Mouse (Mus musculus) small intestine, adult 2 months (tissue): ENCODE measurements around the gene Nup54. TPM values are rescaled to one million over a fixed set of nuclear protein-coding genes. Genes with fewer than 3 reads are reported as not detected.

Source experiments
- H3K27ac ChIP-seq: fragments of 200-500 bp; 2 replicates; pipeline ENCODE4 v1.5.1; 2012; ENCODE audit warnings: low read depth, low read length, control low read depth, inconsistent platforms; ENCODE audit not compliant: insufficient read depth
- H3K27me3 ChIP-seq: fragments of 200-500 bp; 2 replicates; pipeline ENCODE4 v1.6.1; 2012; ENCODE audit warnings: mild to moderate bottlenecking, moderate library complexity, low read length, inconsistent platforms; ENCODE audit not compliant: control insufficient read depth, insufficient read depth
- H3K36me3 ChIP-seq: fragments of 200-500 bp; 2 replicates; pipeline ENCODE4 v1.6.1; 2012; ENCODE audit warnings: mild to moderate bottlenecking, low read length, control low read depth, inconsistent platforms; ENCODE audit not compliant: control insufficient read depth, insufficient read depth
- H3K4me1 ChIP-seq: fragments of 200-500 bp; 2 replicates; pipeline ENCODE4 v1.6.1; 2012; ENCODE audit warnings: low read length, inconsistent platforms, mixed read lengths; ENCODE audit not compliant: control insufficient read depth, insufficient read depth, insufficient read length
- H3K4me3 ChIP-seq: fragments of 200-500 bp; 2 replicates; pipeline ENCODE4 v1.5.1; 2012; ENCODE audit warnings: low read depth, mild to moderate bottlenecking, control low read depth, inconsistent platforms, low read length, moderate library complexity
- CTCF ChIP-seq: fragments of 200-500 bp; IDR thresholded peaks from 2 replicates; pipeline ENCODE4 v1.5.1; 2012; ENCODE audit warnings: low read depth, mild to moderate bottlenecking, control low read depth, inconsistent platforms, low read length, moderate library complexity, mixed read lengths; ENCODE audit not compliant: insufficient replicate concordance, insufficient read length; ENCODE audit errors: extremely low read depth
- POLR2A ChIP-seq: fragments of 200-500 bp; IDR thresholded peaks from 2 replicates; pipeline ENCODE4 v1.6.1; 2012; ENCODE audit warnings: low read depth, mild to moderate bottlenecking, control low read depth, inconsistent platforms, low read length, moderate library complexity
- WGBS: fragments of 180-500 bp; shearing (Covaris S2); methylation state at CpG from one replicate; pipeline ENCODE4 v1.1.7; 2018; 5-methylcytosine and 5-hydroxymethylcytosine counted together
- polyA plus RNA-seq: library from polyadenylated mRNA; depleted of rRNA; stranded (reverse); fragments of >200 nt; gene quantifications from 2 replicates; pipeline ENCODE4 v1.2.3, GENCODE M21; 2012; rRNA removed

The Nup54 gene
- 6.7 and 6.9 TPM in 2 replicates for polyA plus RNA-seq

- H3K4me1 ChIP-seq: no peaks in the 10 kb centered on the region; the same call in 1 of the 2 replicates
- TF ChIP-seq POLR2A (peak; percentile 91), CTCF (0 out of 2 replicates have a peak, but pooled peaks have one; percentile 10)
- peaks cover 2% of the 10 kb centered on the region; the same call in 1 of the 2 replicates for H3K36me3 ChIP-seq
- peak within 1 kb of the TSS; percentile 100 for H3K4me3 ChIP-seq
- H3K27ac ChIP-seq: peak within 1 kb of the TSS; percentile 62
- no peaks in the 10 kb centered on the region for H3K27me3 ChIP-seq
- WGBS: under 1% methylated on average over 34 of the region's 34 CpGs
Observed at GRCm38 (mm10) chr5:92435025-92435584, at the start of gene Nup54. Gene Nup54, minus strand, starts transcription at chr5:92435219.

GRCm38 (mm10) chr5:92472863-92473262, 37.8 kb upstream of the Nup54 start:
- WGBS: 84% methylated on average over 5 of the region's 5 CpGs
- TF ChIP-seq CTCF (no peak), POLR2A (no peak)
- H3K27ac ChIP-seq: no peak overlapping the region
- no peaks in the 10 kb centered on the region for H3K27me3 ChIP-seq
- peaks cover 11% of the 10 kb centered on the region for H3K36me3 ChIP-seq
- no peak overlapping the region for H3K4me3 ChIP-seq
- 0 out of 2 replicates have a peak, but pooled peaks cover 2% of the 10 kb centered on the region for H3K4me1 ChIP-seq

GRCm38 (mm10) chr5:92471531-92471930, 36.5 kb upstream of the Nup54 start:
- Histone ChIP-seq H3K27ac (no peak overlapping the region), H3K36me3 (peaks cover 11% of the 10 kb centered on the region), H3K4me3 (no peak overlapping the region), H3K27me3 (no peaks in the 10 kb centered on the region), H3K4me1 (peaks cover 8% of the 10 kb centered on the region; the same call in 1 of the 2 replicates)
- 87% methylated on average over 4 of the region's 4 CpGs for WGBS
- TF ChIP-seq CTCF (no peak), POLR2A (no peak)

- peaks cover 8% of the 10 kb centered on the region; the same call in 1 of the 2 replicates for H3K4me1 ChIP-seq
- H3K27ac ChIP-seq: no peak overlapping the region
- 85% methylated on average over 18 of the region's 18 CpGs for WGBS
- no peaks in the 10 kb centered on the region for H3K27me3 ChIP-seq
- H3K36me3 ChIP-seq: peaks cover 8% of the 10 kb centered on the region
- no peak overlapping the region for H3K4me3 ChIP-seq
- TF ChIP-seq CTCF: no peak
- TF ChIP-seq POLR2A: no peak
Observed at GRCm38 (mm10) chr5:92469201-92470130, 34.4 kb upstream of the Nup54 start.

GRCm38 (mm10) chr5:92468234-92468633, 33.2 kb upstream of the Nup54 start:
- Histone ChIP-seq H3K27ac (no peak overlapping the region), H3K4me3 (no peak overlapping the region), H3K4me1 (peaks cover 8% of the 10 kb centered on the region; the same call in 1 of the 2 replicates), H3K27me3 (no peaks in the 10 kb centered on the region), H3K36me3 (peaks cover 8% of the 10 kb centered on the region)
- WGBS: 85% methylated on average over 6 of the region's 6 CpGs
- TF ChIP-seq POLR2A (no peak), CTCF (no peak)

GRCm38 (mm10) chr5:92467102-92467766, 32.2 kb upstream of the Nup54 start:
- Histone ChIP-seq H3K4me3 (no peak overlapping the region), H3K27ac (peak overlapping the region; percentile 49), H3K36me3 (peaks cover 7% of the 10 kb centered on the region), H3K4me1 (peaks cover 8% of the 10 kb centered on the region; the same call in 1 of the 2 replicates), H3K27me3 (no peaks in the 10 kb centered on the region)
- 63% methylated on average over 8 of the region's 8 CpGs for WGBS
- TF ChIP-seq POLR2A (no peak), CTCF (no peak)
